Mouse (Mus musculus): ENCODE measurements around the gene Pygo2. TPM values are rescaled to one million over a fixed set of nuclear protein-coding genes. Genes with fewer than 3 reads are reported as not detected.
A peak's percentile ranks its signal among the peaks of the same experiment; 100 is the strongest.

The Pygo2 gene
- polyA plus RNA-seq, 1 experiment from 2014 or later = 30.3 TPM

- no peak for ATAC-seq (replicated peaks; ENCODE audit: low FRiP score, low read depth)
- Histone ChIP-seq H3K9ac (ENCODE audit: low read depth, low read length) (no peak overlapping the region), H3K27ac (no peak overlapping the region), H3K4me2 (ENCODE audit: low read length) (no peak overlapping the region), H3K9me3 (replicated peaks; ENCODE audit: low read length) (no peaks in the 10 kb centered on the region), H3K36me3 (ENCODE audit: insufficient read depth, low read length) (peaks cover 16% of the 10 kb centered on the region), H3K4me3 (replicated peaks; ENCODE audit: low read depth, low read length) (no peak overlapping the region), H3K4me1 (replicated peaks; ENCODE audit: insufficient read depth, low read length) (peaks cover 8% of the 10 kb centered on the region), H3K27me3 (ENCODE audit: insufficient read depth, low read length) (no peaks in the 10 kb centered on the region)
- DNase-seq (ENCODE audit: low spot score) = no peak
- WGBS = 88% methylated on average over 3 of the region's 3 CpGs
- no peak for TF ChIP-seq CTCF (IDR thresholded peaks at IDR 0.05; ENCODE audit: low read depth)
Measured at GRCm38 (mm10) chr3:89409701-89410100, 20.3 kb upstream of the Pygo2 start.

- peaks cover 23% of the 10 kb centered on the region for H3K36me3 ChIP-seq (ENCODE audit: insufficient read depth, low read length)
- peaks cover 8% of the 10 kb centered on the region for H3K4me1 ChIP-seq (replicated peaks; ENCODE audit: insufficient read depth, low read length)
- DNase-seq (ENCODE audit: low spot score) = no peak
- H3K4me3 ChIP-seq (replicated peaks; ENCODE audit: low read depth, low read length) = peak overlapping the region; percentile 50
- no peaks in the 10 kb centered on the region for H3K9me3 ChIP-seq (replicated peaks; ENCODE audit: low read length)
- peak overlapping the region; percentile 79 for H3K4me2 ChIP-seq (ENCODE audit: low read length)
- no peak for TF ChIP-seq CTCF (IDR thresholded peaks at IDR 0.05; ENCODE audit: low read depth)
- H3K9ac ChIP-seq (ENCODE audit: low read depth, low read length) = peak overlapping the region; percentile 60
- no peaks in the 10 kb centered on the region for H3K27me3 ChIP-seq (ENCODE audit: insufficient read depth, low read length)
- H3K27ac ChIP-seq = peak overlapping the region; percentile 71
- ATAC-seq (replicated peaks; ENCODE audit: low FRiP score, low read depth) = no peak
- 75% methylated on average over 10 of the region's 10 CpGs for WGBS
Measured at GRCm38 (mm10) chr3:89410864-89411263, 19.1 kb upstream of the Pygo2 start.

GRCm38 (mm10) chr3:89411490-89412393, 18.3 kb upstream of the Pygo2 start, which contains the start of gene Flad1:
Flad1 (minus strand) TSS chr3:89411870.
- TF ChIP-seq CTCF (IDR thresholded peaks at IDR 0.05; ENCODE audit: low read depth) = no peak
- Histone ChIP-seq H3K9me3 (replicated peaks; ENCODE audit: low read length) (no peaks in the 10 kb centered on the region), H3K4me3 (replicated peaks; ENCODE audit: low read depth, low read length) (peak within 1 kb of the TSS; percentile 50), H3K27me3 (ENCODE audit: insufficient read depth, low read length) (no peaks in the 10 kb centered on the region), H3K36me3 (ENCODE audit: insufficient read depth, low read length) (peaks cover 25% of the 10 kb centered on the region), H3K4me1 (replicated peaks; ENCODE audit: insufficient read depth, low read length) (peaks cover 8% of the 10 kb centered on the region), H3K27ac (peak within 1 kb of the TSS; percentile 71), H3K4me2 (ENCODE audit: low read length) (peak within 1 kb of the TSS; percentile 79), H3K9ac (ENCODE audit: low read depth, low read length) (peak within 1 kb of the TSS; percentile 60)
- DNase-seq (ENCODE audit: low spot score) (peak; percentile 99), ATAC-seq (replicated peaks; ENCODE audit: low FRiP score, low read depth) (peak; percentile 99)
- WGBS = 6% methylated on average over 28 of the region's 28 CpGs

GRCm38 (mm10) chr3:89416158-89416557, 13.9 kb upstream of the Pygo2 start:
- Histone ChIP-seq H3K4me3 (replicated peaks; ENCODE audit: low read depth, low read length) (no peak overlapping the region), H3K4me2 (ENCODE audit: low read length) (no peak overlapping the region)
- no peak for TF ChIP-seq CTCF (IDR thresholded peaks at IDR 0.05; ENCODE audit: low read depth)

GRCm38 (mm10) chr3:89417131-89417530, 12.9 kb upstream of the Pygo2 start:
- H3K9me3 ChIP-seq (replicated peaks; ENCODE audit: low read length) = no peaks in the 10 kb centered on the region
- H3K4me2 ChIP-seq (ENCODE audit: low read length) = peak overlapping the region; percentile 91
- no peak for TF ChIP-seq CTCF (IDR thresholded peaks at IDR 0.05; ENCODE audit: low read depth)
- peaks cover 21% of the 10 kb centered on the region for H3K36me3 ChIP-seq (ENCODE audit: insufficient read depth, low read length)
- WGBS = 15% methylated on average over 2 of the region's 2 CpGs
- peak overlapping the region; percentile 97; the same call in 1 of the 2 replicates for H3K27ac ChIP-seq
- H3K9ac ChIP-seq (ENCODE audit: low read depth, low read length) = peak overlapping the region; percentile 66; the same call in 1 of the 2 replicates
- ATAC-seq (replicated peaks; ENCODE audit: low FRiP score, low read depth) (no peak), DNase-seq (ENCODE audit: low spot score) (no peak)
- H3K27me3 ChIP-seq (ENCODE audit: insufficient read depth, low read length) = no peaks in the 10 kb centered on the region
- peak overlapping the region; percentile 51 for H3K4me3 ChIP-seq (replicated peaks; ENCODE audit: low read depth, low read length)
- H3K4me1 ChIP-seq (replicated peaks; ENCODE audit: insufficient read depth, low read length) = peaks cover 11% of the 10 kb centered on the region

More at GRCm38 (mm10) chr3:89416158-89416557, 13.9 kb upstream of the Pygo2 start:
- WGBS = 95% methylated on average over 8 of the region's 8 CpGs
- Histone ChIP-seq H3K27me3 (ENCODE audit: insufficient read depth, low read length) (no peaks in the 10 kb centered on the region), H3K4me1 (replicated peaks; ENCODE audit: insufficient read depth, low read length) (peaks cover 14% of the 10 kb centered on the region), H3K9ac (ENCODE audit: low read depth, low read length) (no peak overlapping the region), H3K9me3 (replicated peaks; ENCODE audit: low read length) (no peaks in the 10 kb centered on the region), H3K36me3 (ENCODE audit: insufficient read depth, low read length) (peaks cover 21% of the 10 kb centered on the region), H3K27ac (no peak overlapping the region)
- ATAC-seq (replicated peaks; ENCODE audit: low FRiP score, low read depth) (no peak), DNase-seq (ENCODE audit: low spot score) (no peak)

- WGBS = 0% methylated on average over 20 of the region's 20 CpGs
- DNase-seq (ENCODE audit: low spot score) = peak; percentile 87
- Histone ChIP-seq H3K4me2 (ENCODE audit: low read length) (peak overlapping the region; percentile 91), H3K36me3 (ENCODE audit: insufficient read depth, low read length) (peaks cover 21% of the 10 kb centered on the region), H3K9me3 (replicated peaks; ENCODE audit: low read length) (no peaks in the 10 kb centered on the region), H3K4me1 (replicated peaks; ENCODE audit: insufficient read depth, low read length) (peaks cover 15% of the 10 kb centered on the region), H3K4me3 (replicated peaks; ENCODE audit: low read depth, low read length) (peak overlapping the region; percentile 51), H3K9ac (ENCODE audit: low read depth, low read length) (peak overlapping the region; percentile 66; the same call in 1 of the 2 replicates), H3K27ac (peak overlapping the region; percentile 97), H3K27me3 (ENCODE audit: insufficient read depth, low read length) (no peaks in the 10 kb centered on the region)
- no peak for TF ChIP-seq CTCF (IDR thresholded peaks at IDR 0.05; ENCODE audit: low read depth)
- peak; percentile 12; the same call in 1 of the 2 replicates for ATAC-seq (replicated peaks; ENCODE audit: low FRiP score, low read depth)
Measured at GRCm38 (mm10) chr3:89417840-89418169, 12.2 kb upstream of the Pygo2 start.

Measured in kidney, postnatal 0 days (tissue).